Mouse (Mus musculus) thymus, adult 2 months (tissue): ENCODE data around the gene Frrs1l.

ENCODE experiments used
- CTCF ChIP-seq: fragments of 200-500 bp; IDR thresholded peaks from 2 replicates; pipeline ENCODE4 v1.5.1; 2012; ENCODE audit warnings: mild to moderate bottlenecking, control low read depth, low read length, moderate library complexity, borderline replicate concordance; ENCODE audit not compliant: control insufficient read depth, poor library complexity, insufficient read depth; ENCODE audit errors: extremely low read depth
- POLR2A ChIP-seq: fragments of 200-500 bp; IDR thresholded peaks from 2 replicates; pipeline ENCODE4 v1.6.1; 2012; ENCODE audit warnings: mild to moderate bottlenecking, low read length, control low read depth, moderate library complexity; ENCODE audit not compliant: control insufficient read depth, poor library complexity, insufficient read depth; ENCODE audit errors: extremely low read depth

- no peak for TF ChIP-seq CTCF
- TF ChIP-seq POLR2A, result no peak
Measured at GRCm38 (mm10) chr4:57011454-57012046, 21.4 kb upstream of the Frrs1l start.
